Mouse (Mus musculus) MEL (cell line): ENCODE results near the gene Nelfa. TPM values are rescaled to one million over a fixed set of nuclear protein-coding genes. Genes with fewer than 3 reads are reported as not detected.
A peak's percentile ranks its signal among the peaks of the same experiment; 100 is the strongest.

Experiments
- DNase-seq: peaks from one replicate; pipeline ENCODE4 v3.0.0; 2011; ENCODE audit warnings: low read depth, low spot score
- H3K27ac ChIP-seq: 2 replicates; pipeline ENCODE4 v1.5.1; 2012; ENCODE audit warnings: low read depth, mild to moderate bottlenecking, control low read depth, low read length, moderate library complexity; ENCODE audit not compliant: control insufficient read depth
- H3K27me3 ChIP-seq, 2 experiments: fragments of 150-350 bp in 1 of 2; sonication (generic) in 1 of 2; 2 replicates each; pipeline ENCODE4 v1.6.1; 2012; ENCODE audit warnings: low read length in 2 of 2, mild to moderate bottlenecking in 2 of 2, improper control_type of control experiment in 1 of 2, moderate library complexity in 1 of 2; ENCODE audit not compliant: insufficient read depth in 2 of 2, control insufficient read depth in 1 of 2
- H3K36me3 ChIP-seq, 2 experiments: 2 replicates each; pipeline ENCODE4 v1.6.1; 2012 to 2014; ENCODE audit warnings: low read length in 2 of 2, improper control_type of control experiment in 1 of 2, inconsistent platforms in 1 of 2, mild to moderate bottlenecking in 1 of 2; ENCODE audit not compliant: insufficient read depth in 2 of 2, control insufficient read depth in 1 of 2
- H3K4me1 ChIP-seq, 2 experiments: fragments of 150-350 bp in 1 of 2; sonication (generic) in 1 of 2; 2 replicates each; pipeline ENCODE4 v1.6.1; 2012; ENCODE audit warnings: low read length in 2 of 2, improper control_type of control experiment in 1 of 2, mild to moderate bottlenecking in 1 of 2; ENCODE audit not compliant: insufficient read depth in 2 of 2, control insufficient read depth in 1 of 2
- H3K4me3 ChIP-seq, 2 experiments: fragments of 150-350 bp in 1 of 2; sonication (generic) in 1 of 2; 2 replicates each; pipeline ENCODE4 v1.5.1; 2012; ENCODE audit warnings: low read depth in 2 of 2, low read length in 2 of 2, mild to moderate bottlenecking in 2 of 2, moderate library complexity in 2 of 2, control low read depth in 1 of 2, improper control_type of control experiment in 1 of 2; ENCODE audit not compliant: control insufficient read depth in 1 of 2, insufficient read depth in 1 of 2
- H3K79me2 ChIP-seq: 2 replicates; pipeline ENCODE4 v1.6.1; 2012; ENCODE audit warnings: mild to moderate bottlenecking, low read length, moderate library complexity; ENCODE audit not compliant: control insufficient read depth, poor library complexity, insufficient read depth
- H3K9ac ChIP-seq: 2 replicates; pipeline ENCODE4 v1.6.1; 2012; ENCODE audit warnings: low read depth, mild to moderate bottlenecking, control low read depth, low read length, moderate library complexity; ENCODE audit not compliant: control insufficient read depth, poor library complexity, severe bottlenecking
- H3K9me3 ChIP-seq: fragments of 150-350 bp; sonication (generic); replicated peaks from 2 replicates; pipeline ENCODE4 v1.6.1; 2012; ENCODE audit warnings: mild to moderate bottlenecking, low read length, improper control_type of control experiment, moderate library complexity; ENCODE audit not compliant: insufficient read depth
- BHLHE40 ChIP-seq: IDR thresholded peaks from 2 replicates; pipeline ENCODE4 v1.6.1; 2012; ENCODE audit warnings: low read depth, mild to moderate bottlenecking, inconsistent platforms, low read length, improper control_type of control experiment, borderline replicate concordance
- CTCF ChIP-seq, 3 experiments: IDR thresholded peaks in 2 of 3; conservative IDR thresholded peaks in 1 of 3; 2 replicates each; pipeline ENCODE4 v1.5.1; 2011 to 2012; ENCODE audit warnings: low read length in 3 of 3, low read depth in 2 of 3, mild to moderate bottlenecking in 2 of 3, improper control_type of control experiment in 1 of 3, inconsistent platforms in 1 of 3, mixed read lengths in 1 of 3, moderate library complexity in 1 of 3; ENCODE audit not compliant: control insufficient read depth in 1 of 3, insufficient read depth in 1 of 3, poor library complexity in 1 of 3, severe bottlenecking in 1 of 3
- ELF1 ChIP-seq: IDR thresholded peaks from 2 replicates; pipeline ENCODE4 v1.6.1; 2014; ENCODE audit warnings: low read depth, mild to moderate bottlenecking, inconsistent platforms, low read length, improper control_type of control experiment, moderate library complexity
- MAFK ChIP-seq: IDR thresholded peaks from 2 replicates; pipeline ENCODE4 v1.6.1; 2011; ENCODE audit warnings: low read depth, mild to moderate bottlenecking, low read length, improper control_type of control experiment, borderline replicate concordance
- TBP ChIP-seq: IDR thresholded peaks from 2 replicates; pipeline ENCODE4 v1.8.0; 2011; ENCODE audit warnings: low read depth, low read length, improper control_type of control experiment
- ZMIZ1 ChIP-seq: IDR thresholded peaks from 2 replicates; pipeline ENCODE4 v1.6.1; 2012; ENCODE audit warnings: low read depth, mild to moderate bottlenecking, inconsistent platforms, low read length, improper control_type of control experiment, moderate library complexity
- ZNF384 ChIP-seq: IDR thresholded peaks from 2 replicates; pipeline ENCODE4 v1.6.1; 2012; ENCODE audit warnings: low read depth, mild to moderate bottlenecking, inconsistent platforms, low read length, improper control_type of control experiment
- polyA plus RNA-seq, 2 experiments: library from polyadenylated mRNA; stranded (reverse) in 1 of 2; unstranded in 1 of 2; fragments of >175 nt in 1 of 2; fragments of >200 nt in 1 of 2; gene quantifications; 2 replicates each; pipeline versions ENCODE4 v1.2.1 to v1.2.4; 2012; ENCODE audit warnings: low replicate concordance in 2 of 2, low read depth in 1 of 2; ENCODE audit not compliant: insufficient read length in 2 of 2, insufficient read depth in 1 of 2, missing spikeins in 1 of 2
- total RNA-seq: library from RNA; depleted of rRNA; stranded (reverse); fragments of 300-350 nt; gene quantifications from 2 replicates; pipeline ENCODE4 v1.2.3, GENCODE M21; 2012

The Nelfa gene
- total and polyA plus RNA-seq, 3 experiments, result 58.7 to 207 (median 117) TPM

GRCm38 (mm10) chr5:33895116-33895515 lies 41.1 kb downstream of the Nelfa start (continued):
- TF ChIP-seq ELF1, result no peak

GRCm38 (mm10) chr5:33893406-33893805 lies 42.8 kb downstream of the Nelfa start:
- no peak for DNase-seq
- H3K79me2 ChIP-seq, result no peaks in the 10 kb centered on the region
- H3K9me3 ChIP-seq, result no peaks in the 10 kb centered on the region
- H3K4me1 ChIP-seq, result no peaks in the 10 kb centered on the region
- no peak for TF ChIP-seq TBP
- 0 out of 2 replicates have a peak, but pooled peaks have one; percentile 14 for TF ChIP-seq ZMIZ1
- H3K4me3 ChIP-seq, result no peak overlapping the region
- no peaks in the 10 kb centered on the region for H3K27me3 ChIP-seq
- no peak overlapping the region for H3K9ac ChIP-seq
- H3K27ac ChIP-seq, result no peak overlapping the region
- peaks cover 0 to 50% of the 10 kb centered on the region in 2 experiments; a peak in 2 of 4 replicates for H3K36me3 ChIP-seq

GRCm38 (mm10) chr5:33881118-33881517 lies 55.1 kb downstream of the Nelfa start:
- peak; percentile 88 for TF ChIP-seq MAFK
- TF ChIP-seq BHLHE40, result no peak
- Histone ChIP-seq H3K36me3 (peaks cover 0 to 52% of the 10 kb centered on the region in 2 experiments; a peak in 2 of 4 replicates), H3K4me3 (no peak overlapping the region), H3K4me1 (no peaks in the 10 kb centered on the region), H3K9me3 (no peaks in the 10 kb centered on the region), H3K79me2 (no peaks in the 10 kb centered on the region), H3K9ac (no peak overlapping the region), H3K27me3 (no peaks in the 10 kb centered on the region), H3K27ac (no peak overlapping the region)
- DNase-seq, result no peak

- Histone ChIP-seq H3K36me3 (peaks cover 0 to 53% of the 10 kb centered on the region in 2 experiments; a peak in 2 of 4 replicates), H3K4me1 (no peaks in the 10 kb centered on the region; a peak in 1 of 4 replicates), H3K27me3 (no peaks in the 10 kb centered on the region), H3K9ac (no peak overlapping the region), H3K79me2 (no peaks in the 10 kb centered on the region), H3K9me3 (no peaks in the 10 kb centered on the region), H3K27ac (no peak overlapping the region), H3K4me3 (no peak overlapping the region)
- TF ChIP-seq CTCF (IDR thresholded peaks at IDR 0.05 in 2 of 3, conservative IDR thresholded peaks at IDR 0.05 in 1 of 3; ENCODE audit: control insufficient read depth in 1 of 3, insufficient read depth in 1 of 3, low read depth in 2 of 3, low read length in 3 of 3, poor library complexity in 1 of 3, severe bottlenecking in 1 of 3), result no peak
- no peak for TF ChIP-seq ZNF384
- DNase-seq, result no peak
Measured at GRCm38 (mm10) chr5:33875472-33875871, 60.7 kb downstream of the Nelfa start.
